Mouse (Mus musculus) midbrain, embryonic 13.5 days (tissue): ENCODE measurements at regions not wholly inside any gene's neighbourhood (a gene's known extent, or its start where the extent isn't known, plus 50 kb on each side); places are given as distances from the start of the nearest gene placed in this dataset.

ENCODE experiments used
- ATAC-seq: fragments of 200-750 bp; cut with Nextera tagmentation; 2 replicates; pipeline ENCODE4 v1.8.0; 2017; ENCODE audit warnings: mild to moderate bottlenecking, moderate TSS enrichment, moderate library complexity
- H3K27ac ChIP-seq: fragments of 300-500 bp; sonication (generic); 2 replicates; pipeline ENCODE4 v1.5.1; 2015; ENCODE audit warnings: inconsistent platforms, mild to moderate bottlenecking, moderate library complexity
- H3K27me3 ChIP-seq: fragments of 300-500 bp; sonication (generic); 2 replicates; pipeline ENCODE4 v1.6.1; 2015; ENCODE audit warnings: mild to moderate bottlenecking, inconsistent platforms
- H3K36me3 ChIP-seq: fragments of 300-500 bp; sonication (generic); 2 replicates; pipeline ENCODE4 v1.6.1; 2015; ENCODE audit warnings: mild to moderate bottlenecking, inconsistent platforms
- H3K4me1 ChIP-seq: fragments of 300-500 bp; sonication (generic); replicated peaks from 2 replicates; pipeline ENCODE4 v1.6.1; 2015; ENCODE audit warnings: inconsistent platforms
- H3K4me2 ChIP-seq: fragments of 300-500 bp; sonication (generic); replicated peaks from 2 replicates; pipeline ENCODE4 v1.6.1; 2015; ENCODE audit warnings: moderate library complexity, mild to moderate bottlenecking, inconsistent platforms
- H3K4me3 ChIP-seq: fragments of 300-500 bp; sonication (generic); replicated peaks from 2 replicates; pipeline ENCODE4 v1.5.1; 2015; ENCODE audit warnings: mild to moderate bottlenecking, inconsistent platforms
- H3K9ac ChIP-seq: fragments of 300-500 bp; sonication (generic); replicated peaks from 2 replicates; pipeline ENCODE4 v1.6.1; 2015; ENCODE audit warnings: mild to moderate bottlenecking, inconsistent platforms
- H3K9me3 ChIP-seq: fragments of 300-500 bp; sonication (generic); 2 replicates; pipeline ENCODE4 v1.6.1; 2016; ENCODE audit warnings: mild to moderate bottlenecking, inconsistent platforms
- WGBS: fragments of 180-500 bp; shearing (Covaris S2); methylation state at CpG from one replicate; pipeline ENCODE4 v1.1.7; 2015; 5-methylcytosine and 5-hydroxymethylcytosine counted together

DNA sequence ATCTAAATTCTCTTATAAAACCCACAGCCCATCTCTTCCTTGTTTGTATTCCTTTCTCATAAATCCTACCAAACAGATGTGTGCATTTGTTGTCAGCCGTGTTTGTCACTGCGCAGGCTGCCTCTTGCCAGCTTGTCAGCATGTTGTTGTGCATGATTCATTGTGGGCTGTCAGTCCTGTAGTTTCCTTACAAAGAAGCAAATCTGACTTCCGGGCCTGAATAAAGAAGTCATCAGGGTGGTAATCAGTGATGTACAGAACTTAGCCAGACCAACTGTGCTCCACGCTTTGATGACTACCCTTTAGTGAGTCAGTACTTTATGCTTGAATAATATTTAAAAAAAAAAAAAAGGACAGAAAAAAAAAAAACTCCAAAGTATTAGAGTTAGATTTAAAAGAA lies 608.9 kb upstream of the Rorb start:
- Histone ChIP-seq H3K27ac (no peak overlapping the region), H3K4me2 (no peak overlapping the region), H3K4me1 (no peaks in the 10 kb centered on the region; the same call in 1 of the 2 replicates), H3K27me3 (no peaks in the 10 kb centered on the region), H3K9me3 (no peaks in the 10 kb centered on the region), H3K4me3 (no peak overlapping the region), H3K9ac (no peak overlapping the region), H3K36me3 (no peaks in the 10 kb centered on the region)
- ATAC-seq, result no peak
- 51% methylated on average over 4 of the region's 4 CpGs for WGBS
